Mouse (Mus musculus): ENCODE data around the gene Rtp2. TPM values are rescaled to one million over a fixed set of nuclear protein-coding genes. Genes with fewer than 3 reads are reported as not detected.
A peak's percentile ranks its signal among the peaks of the same experiment; 100 is the strongest.
"Not testable (repeated sequence)": the region's sequence is repeated elsewhere in the genome, so short reads cannot be mapped to it uniquely, and the experiment has no call there.

Rtp2 gene
- polyA plus RNA-seq, 1 experiment from 2014 or later = not detected

DNA sequence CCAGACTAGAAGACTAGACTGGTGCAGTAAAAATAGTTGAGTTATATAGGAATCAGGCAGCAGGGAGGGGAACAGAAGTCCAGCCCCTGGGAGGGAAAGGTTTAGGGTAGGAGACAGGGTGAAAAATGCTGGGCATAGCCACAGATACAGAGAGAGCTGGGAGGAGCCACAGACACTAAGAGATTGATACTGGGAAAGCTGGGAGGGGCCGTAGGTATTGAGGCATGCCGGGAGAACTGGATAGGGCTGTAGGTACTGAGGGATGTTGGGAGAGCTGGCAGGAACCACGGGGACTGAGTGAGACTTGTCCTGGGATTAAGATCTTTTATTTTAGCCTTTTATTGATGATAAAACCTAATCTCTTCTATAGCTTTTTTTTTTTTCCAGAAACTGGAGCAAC is 18.8 kb downstream of the Rtp2 start:
- no peak for TF ChIP-seq EP300 (optimal IDR thresholded peaks at IDR 0.05)
- TF ChIP-seq CTCF (IDR thresholded peaks at IDR 0.05; ENCODE audit: low read depth) = no peak
- no peak overlapping the region for H3K9ac ChIP-seq (ENCODE audit: low read length)
- no peaks in the 10 kb centered on the region for H3K36me3 ChIP-seq (ENCODE audit: control insufficient read depth, insufficient read depth, low read length)
- no peak overlapping the region; the same call in 1 of the 2 replicates for H3K4me2 ChIP-seq (replicated peaks; ENCODE audit: low read depth)
- peak; percentile 6 for DNase-seq (ENCODE audit: low spot score)
- 21% methylated on average over 3 of the region's 3 CpGs for WGBS
- no peaks in the 10 kb centered on the region for H3K9me3 ChIP-seq (ENCODE audit: control insufficient read depth, low read length)
- no peak for ATAC-seq (ENCODE audit: low FRiP score, low TSS enrichment)
- H3K27me3 ChIP-seq (ENCODE audit: control insufficient read depth, insufficient read depth, low read length) = no peaks in the 10 kb centered on the region
- no peaks in the 10 kb centered on the region for H3K4me1 ChIP-seq (replicated peaks; ENCODE audit: control insufficient read depth, insufficient read depth)
- no peak overlapping the region for H3K4me3 ChIP-seq (ENCODE audit: low read depth, low read length)
- 0 out of 2 replicates have a peak overlapping the region, but pooled peaks have one; percentile 31 for H3K27ac ChIP-seq (replicated peaks)

GRCm38 (mm10) chr16:23912741-23913140 is 19.5 kb downstream of the Rtp2 start:
- no peak overlapping the region; the same call in 1 of the 2 replicates for H3K4me2 ChIP-seq (replicated peaks; ENCODE audit: low read depth)
- H3K9me3 ChIP-seq (ENCODE audit: control insufficient read depth, low read length) = no peaks in the 10 kb centered on the region
- H3K36me3 ChIP-seq (ENCODE audit: control insufficient read depth, insufficient read depth, low read length) = no peaks in the 10 kb centered on the region
- H3K27me3 ChIP-seq (ENCODE audit: control insufficient read depth, insufficient read depth, low read length) = no peaks in the 10 kb centered on the region
- DNase-seq (ENCODE audit: low spot score) (peak; percentile 3), ATAC-seq (ENCODE audit: low FRiP score, low TSS enrichment) (no peak)
- no peak for TF ChIP-seq CTCF (IDR thresholded peaks at IDR 0.05; ENCODE audit: low read depth)
- TF ChIP-seq EP300 (optimal IDR thresholded peaks at IDR 0.05) = no peak
- no peak overlapping the region for H3K9ac ChIP-seq (ENCODE audit: low read length)
- no peaks in the 10 kb centered on the region for H3K4me1 ChIP-seq (replicated peaks; ENCODE audit: control insufficient read depth, insufficient read depth)
- peak overlapping the region; percentile 49; the same call in 1 of the 2 replicates for H3K27ac ChIP-seq (replicated peaks)
- WGBS = 44% methylated on average over 13 of the region's 13 CpGs
- H3K4me3 ChIP-seq (ENCODE audit: low read depth, low read length) = no peak overlapping the region

DNA sequence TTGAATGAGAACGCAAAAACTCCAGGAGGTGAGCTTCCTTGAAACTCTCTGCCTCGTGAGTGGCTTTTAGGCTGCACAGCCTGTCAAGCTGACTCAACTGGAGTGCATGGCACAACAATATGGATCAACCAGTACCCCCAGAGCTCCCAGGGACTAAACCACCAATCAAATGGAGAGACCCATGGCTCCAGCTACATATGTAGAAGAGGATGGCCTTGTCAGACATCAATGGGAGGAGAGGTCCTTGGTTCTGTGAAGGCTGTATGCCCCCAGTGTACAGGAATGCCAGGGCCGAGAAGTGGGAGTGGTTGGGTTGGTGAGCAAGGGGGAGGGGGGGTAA is 23.2 kb downstream of the Rtp2 start:
- not testable (repeated sequence) for ATAC-seq (ENCODE audit: low FRiP score, low TSS enrichment); H3K27ac ChIP-seq (replicated peaks); H3K27me3 ChIP-seq (ENCODE audit: control insufficient read depth, insufficient read depth, low read length); H3K4me2 ChIP-seq (replicated peaks; ENCODE audit: low read depth); H3K36me3 ChIP-seq (ENCODE audit: control insufficient read depth, insufficient read depth, low read length); H3K9me3 ChIP-seq (ENCODE audit: control insufficient read depth, low read length); H3K4me3 ChIP-seq (ENCODE audit: low read depth, low read length); H3K9ac ChIP-seq (ENCODE audit: low read length); H3K4me1 ChIP-seq (replicated peaks; ENCODE audit: control insufficient read depth, insufficient read depth); DNase-seq (ENCODE audit: low spot score)
- WGBS = 71% methylated on average over 3 of the region's 3 CpGs

DNA sequence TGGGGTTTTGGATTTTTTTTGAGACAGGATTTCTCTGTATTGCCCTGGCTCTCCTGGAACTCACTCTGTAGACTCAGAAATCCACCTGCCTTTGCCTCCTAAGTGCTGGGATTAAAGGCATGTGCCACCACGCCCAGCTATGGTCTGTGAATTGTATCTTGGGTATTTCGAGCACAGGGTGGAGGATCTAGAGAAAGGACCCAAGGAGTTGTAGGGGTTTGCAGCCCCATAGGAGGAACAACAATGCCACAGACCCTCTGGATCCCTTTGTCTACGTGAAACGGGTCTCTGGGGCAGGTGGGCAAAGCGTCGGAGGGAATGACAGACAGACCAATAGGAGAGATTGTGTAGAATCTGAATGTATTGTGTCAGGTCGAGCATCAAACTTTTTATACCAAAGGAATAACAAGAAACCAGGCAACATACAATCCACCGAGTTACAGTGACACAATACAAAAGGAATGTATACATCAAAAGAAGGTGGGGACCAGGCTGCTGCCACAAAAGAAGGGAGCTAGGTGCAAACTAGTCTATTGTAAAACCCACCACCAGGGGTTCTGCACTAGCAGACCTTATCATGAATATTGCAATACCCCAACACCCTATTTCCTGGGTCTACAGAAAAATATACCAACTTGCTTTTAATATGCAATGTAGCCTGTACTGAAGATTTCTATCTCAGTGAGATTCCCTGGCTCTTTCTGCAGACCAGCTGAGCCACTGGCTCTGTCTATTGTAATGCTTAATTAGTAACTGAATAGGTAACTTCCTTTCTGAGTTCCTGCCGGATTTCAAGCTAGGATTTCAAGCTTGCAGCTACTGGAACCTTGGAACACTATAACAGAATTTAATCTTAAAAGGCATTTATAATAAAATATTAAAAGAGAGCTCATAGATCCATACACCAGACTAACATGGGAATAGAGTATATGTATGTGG is 23.8 kb downstream of the Rtp2 start:
- H3K9me3 ChIP-seq (ENCODE audit: control insufficient read depth, low read length); H3K4me1 ChIP-seq (replicated peaks; ENCODE audit: control insufficient read depth, insufficient read depth); H3K9ac ChIP-seq (ENCODE audit: low read length); H3K27me3 ChIP-seq (ENCODE audit: control insufficient read depth, insufficient read depth, low read length); H3K4me2 ChIP-seq (replicated peaks; ENCODE audit: low read depth); H3K36me3 ChIP-seq (ENCODE audit: control insufficient read depth, insufficient read depth, low read length); ATAC-seq (ENCODE audit: low FRiP score, low TSS enrichment); DNase-seq (ENCODE audit: low spot score); H3K27ac ChIP-seq (replicated peaks); H3K4me3 ChIP-seq (ENCODE audit: low read depth, low read length): not testable (repeated sequence)
- WGBS = 73% methylated on average over 9 of the region's 9 CpGs

- not testable (repeated sequence) for H3K9me3 ChIP-seq (ENCODE audit: control insufficient read depth, low read length)
- 87% methylated on average over 3 of the region's 3 CpGs for WGBS
Observed at GRCm38 (mm10) chr16:23906586-23906985, 25.6 kb downstream of the Rtp2 start.

GRCm38 (mm10) chr16:23901411-23901810 is 30.8 kb downstream of the Rtp2 start:
- DNase-seq (ENCODE audit: low spot score) = no peak
- ATAC-seq (ENCODE audit: low FRiP score, low TSS enrichment) = no peak
- WGBS = 86% methylated on average over 7 of the region's 7 CpGs
- 0 out of 2 replicates have a peak, but pooled peaks cover 3% of the 10 kb centered on the region for H3K27me3 ChIP-seq (ENCODE audit: control insufficient read depth, insufficient read depth, low read length)
- H3K4me1 ChIP-seq (replicated peaks; ENCODE audit: control insufficient read depth, insufficient read depth) = no peaks in the 10 kb centered on the region
- H3K9ac ChIP-seq (ENCODE audit: low read length) = no peak overlapping the region
- H3K4me3 ChIP-seq (ENCODE audit: low read depth, low read length) = no peak overlapping the region
- H3K4me2 ChIP-seq (replicated peaks; ENCODE audit: low read depth) = no peak overlapping the region
- TF ChIP-seq CTCF (IDR thresholded peaks at IDR 0.05; ENCODE audit: low read depth) (no peak), EP300 (optimal IDR thresholded peaks at IDR 0.05) (no peak)
- no peaks in the 10 kb centered on the region for H3K36me3 ChIP-seq (ENCODE audit: control insufficient read depth, insufficient read depth, low read length)
- H3K9me3 ChIP-seq (ENCODE audit: control insufficient read depth, low read length) = no peaks in the 10 kb centered on the region
- H3K27ac ChIP-seq (replicated peaks) = no peak overlapping the region

More at GRCm38 (mm10) chr16:23906586-23906985, 25.6 kb downstream of the Rtp2 start:
- H3K36me3 ChIP-seq (ENCODE audit: control insufficient read depth, insufficient read depth, low read length); H3K27ac ChIP-seq (replicated peaks); DNase-seq (ENCODE audit: low spot score); H3K27me3 ChIP-seq (ENCODE audit: control insufficient read depth, insufficient read depth, low read length); H3K9ac ChIP-seq (ENCODE audit: low read length); H3K4me3 ChIP-seq (ENCODE audit: low read depth, low read length); H3K4me2 ChIP-seq (replicated peaks; ENCODE audit: low read depth); ATAC-seq (ENCODE audit: low FRiP score, low TSS enrichment); H3K4me1 ChIP-seq (replicated peaks; ENCODE audit: control insufficient read depth, insufficient read depth): not testable (repeated sequence)

All from stomach, postnatal 0 days (tissue).